Mouse (Mus musculus): Measurements from ENCODE around the gene R3hdm2.

Gene R3hdm2

DNA sequence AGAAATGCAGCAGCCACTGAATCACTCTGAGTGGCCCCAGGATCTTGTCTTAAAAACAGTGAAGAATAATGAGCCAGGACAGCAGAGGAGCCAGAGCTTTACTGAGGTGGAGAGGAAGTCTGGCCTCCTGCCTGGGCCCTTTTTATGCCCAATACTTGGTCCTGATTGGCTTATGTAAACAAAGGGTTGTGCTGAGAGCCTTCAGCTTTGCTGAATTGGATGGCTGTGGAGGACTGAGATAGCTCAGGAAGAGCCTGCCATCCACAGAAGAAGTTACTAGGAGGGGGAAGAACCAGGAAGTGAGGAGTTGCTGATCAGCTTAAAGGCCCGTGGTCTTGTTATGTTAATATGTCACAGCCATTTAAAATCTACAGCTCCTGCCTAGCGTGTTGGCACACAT is 46.5 kb downstream of the R3hdm2 start:
- peak; percentile 64 for DNase-seq

DNA sequence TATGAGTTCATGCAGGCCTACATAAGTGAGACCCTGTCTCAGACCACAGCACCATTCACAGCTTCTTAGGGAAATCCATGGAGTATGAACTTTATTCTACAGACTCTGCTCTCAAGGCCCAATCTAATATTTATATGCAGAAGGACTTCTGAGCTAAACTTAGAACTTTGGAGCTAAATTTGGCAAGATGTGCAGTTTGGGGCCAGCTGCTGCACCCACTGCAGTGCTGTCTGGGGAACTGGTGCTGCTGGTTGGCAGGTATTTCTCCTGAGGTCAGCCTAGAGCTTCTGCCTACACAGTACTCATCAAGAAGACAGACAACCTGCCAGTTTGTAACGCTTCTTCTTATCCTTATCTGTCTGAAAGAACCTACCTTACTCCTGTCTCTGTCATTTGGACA is 47.0 kb downstream of the R3hdm2 start:
- DNase-seq = no peak

DNA sequence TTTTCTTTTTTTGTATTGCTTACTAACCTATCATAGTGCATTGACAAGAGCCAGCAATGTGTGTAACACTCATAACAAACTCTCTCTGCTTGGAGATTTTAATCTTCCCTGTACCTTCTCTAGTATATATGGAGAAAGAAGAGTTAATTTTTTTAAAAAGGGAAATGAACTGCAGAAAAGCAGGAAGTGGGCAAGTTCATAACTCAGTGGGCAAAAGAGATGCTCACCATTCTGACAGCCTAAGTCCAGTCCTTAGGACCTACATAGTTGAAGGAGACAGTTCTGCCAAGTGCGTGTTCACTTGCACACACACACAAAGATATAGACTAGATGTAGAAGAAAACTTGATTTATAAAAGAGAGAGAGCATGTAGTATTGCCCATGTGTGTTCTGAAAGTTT is 47.9 kb downstream of the R3hdm2 start:
- DNase-seq = no peak

DNA sequence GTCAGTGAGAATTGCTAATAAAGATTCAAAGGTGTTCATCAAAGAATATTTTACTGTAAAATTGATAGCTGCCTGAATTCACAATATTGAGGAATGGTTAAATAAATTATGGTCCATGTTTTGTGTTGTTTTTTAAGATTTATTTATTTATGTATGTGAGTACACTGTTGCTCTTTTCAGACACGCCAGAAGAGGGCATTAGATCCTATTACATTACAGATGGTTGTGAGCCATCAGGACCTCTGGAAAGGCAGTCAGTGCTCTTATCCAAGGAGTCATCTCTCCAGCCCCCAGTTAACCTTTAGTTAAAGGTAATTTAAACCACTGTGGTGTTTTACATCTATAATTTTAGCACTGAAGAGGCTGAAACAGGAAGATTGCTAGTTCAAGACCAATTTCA is 49.4 kb downstream of the R3hdm2 start:
- no peak for DNase-seq

DNA sequence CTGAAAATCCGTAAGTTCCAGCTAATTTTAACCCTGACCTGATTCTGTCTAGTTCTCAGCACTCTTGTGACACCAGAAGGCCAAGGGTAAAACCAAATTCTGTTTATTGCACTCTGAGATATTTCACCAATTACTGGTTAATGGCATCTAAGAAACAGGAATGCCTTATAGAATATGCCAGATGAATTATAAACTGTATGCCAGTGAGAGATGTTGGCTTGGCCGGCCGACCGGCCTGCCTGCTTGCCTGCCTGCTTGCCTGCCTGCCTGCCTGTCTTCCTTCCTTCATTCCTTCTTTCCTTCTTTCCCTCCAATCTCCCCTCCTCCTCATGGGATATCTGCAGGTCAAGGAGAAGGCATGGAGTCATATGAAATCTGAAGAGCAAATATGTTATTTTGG is 52.3 kb downstream of the R3hdm2 start:
- DNase-seq = no peak

DNA sequence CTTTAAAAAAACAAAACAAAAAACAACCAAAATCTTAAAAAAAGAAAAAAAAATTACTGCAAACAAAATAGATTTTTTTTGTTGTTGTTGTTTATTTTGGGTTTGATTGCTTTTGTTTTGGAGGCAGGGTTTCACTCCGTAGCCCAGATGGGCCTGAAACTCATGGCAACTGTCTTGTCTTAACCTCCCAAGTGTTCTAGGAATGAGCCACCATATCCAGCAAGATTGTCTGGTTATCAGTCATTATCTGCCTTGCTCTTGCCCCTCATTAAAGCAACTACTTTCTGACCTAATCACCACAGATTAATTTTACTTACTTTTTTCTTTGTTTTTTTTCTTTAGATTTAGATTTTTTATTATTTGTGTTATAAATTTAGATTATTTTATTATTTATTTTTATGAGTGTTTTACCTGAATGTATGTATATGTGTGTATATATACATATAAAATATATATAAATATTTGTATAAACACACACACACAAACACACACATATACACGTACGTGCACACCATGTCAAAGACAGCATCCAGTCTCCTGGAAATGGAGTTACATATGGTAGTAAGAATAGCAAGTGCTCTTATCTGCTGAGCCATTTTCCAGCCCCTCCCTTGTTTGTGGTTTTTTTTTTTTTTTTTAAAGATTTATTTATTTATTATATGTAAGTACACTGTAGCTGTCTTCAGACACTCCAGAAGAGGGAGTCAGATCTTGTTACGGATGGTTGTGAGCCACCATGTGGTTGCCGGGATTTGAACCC is 57.4 kb downstream of the R3hdm2 start:
- DNase-seq = no peak

DNA sequence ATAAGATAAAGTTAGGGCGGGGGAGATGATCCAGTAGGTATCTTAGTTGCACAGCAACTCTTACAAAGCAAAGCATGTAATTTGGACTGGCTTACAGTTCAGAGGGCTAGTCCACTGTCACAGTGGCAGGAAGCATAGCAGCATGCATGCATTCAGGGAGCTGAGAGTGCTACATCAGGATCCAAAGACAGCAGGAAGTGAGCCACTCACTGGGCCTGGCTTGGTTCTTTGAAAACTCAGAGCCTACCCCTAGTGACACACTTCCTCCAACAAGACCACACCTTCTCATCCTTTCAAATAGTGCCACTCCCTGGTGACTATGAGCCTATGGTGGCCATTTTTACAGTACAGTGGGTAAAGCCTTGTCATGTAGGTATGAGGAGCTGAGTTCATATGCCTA is 73.6 kb downstream of the R3hdm2 start:
- no peak for DNase-seq

DNA sequence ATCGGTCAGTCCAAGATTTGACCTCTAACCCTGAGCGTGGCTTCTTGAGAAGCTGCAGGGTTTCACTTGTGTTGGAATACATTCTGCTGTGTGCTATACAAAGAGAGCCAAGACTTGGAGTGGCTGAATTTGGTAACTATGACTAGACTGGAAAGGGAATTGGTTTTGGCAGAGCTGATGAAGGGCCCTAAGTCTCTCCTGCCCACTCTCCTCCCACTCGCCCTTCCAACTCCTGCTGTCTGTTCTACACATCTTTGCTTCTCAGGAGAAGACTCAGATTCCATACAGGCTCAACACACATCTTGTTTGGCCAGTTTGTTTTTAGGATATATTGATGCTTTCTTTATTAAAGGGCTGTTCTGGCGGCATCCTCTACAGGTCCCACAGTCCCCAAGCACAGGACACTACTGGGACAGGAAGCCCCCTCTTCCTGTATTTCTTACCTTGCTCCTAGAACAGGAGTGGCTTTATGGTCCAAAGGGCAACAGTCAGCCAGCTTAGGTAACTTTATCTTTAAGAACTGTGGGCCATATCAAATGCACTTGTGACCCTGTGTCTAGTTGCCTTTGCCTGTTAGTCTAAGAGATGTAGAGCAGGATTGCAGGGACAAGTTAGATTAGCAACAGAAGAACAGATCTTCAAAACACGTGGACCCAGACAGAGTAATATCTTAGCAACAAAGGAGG is 82.4 kb downstream of the R3hdm2 start:
- no peak for DNase-seq

DNA sequence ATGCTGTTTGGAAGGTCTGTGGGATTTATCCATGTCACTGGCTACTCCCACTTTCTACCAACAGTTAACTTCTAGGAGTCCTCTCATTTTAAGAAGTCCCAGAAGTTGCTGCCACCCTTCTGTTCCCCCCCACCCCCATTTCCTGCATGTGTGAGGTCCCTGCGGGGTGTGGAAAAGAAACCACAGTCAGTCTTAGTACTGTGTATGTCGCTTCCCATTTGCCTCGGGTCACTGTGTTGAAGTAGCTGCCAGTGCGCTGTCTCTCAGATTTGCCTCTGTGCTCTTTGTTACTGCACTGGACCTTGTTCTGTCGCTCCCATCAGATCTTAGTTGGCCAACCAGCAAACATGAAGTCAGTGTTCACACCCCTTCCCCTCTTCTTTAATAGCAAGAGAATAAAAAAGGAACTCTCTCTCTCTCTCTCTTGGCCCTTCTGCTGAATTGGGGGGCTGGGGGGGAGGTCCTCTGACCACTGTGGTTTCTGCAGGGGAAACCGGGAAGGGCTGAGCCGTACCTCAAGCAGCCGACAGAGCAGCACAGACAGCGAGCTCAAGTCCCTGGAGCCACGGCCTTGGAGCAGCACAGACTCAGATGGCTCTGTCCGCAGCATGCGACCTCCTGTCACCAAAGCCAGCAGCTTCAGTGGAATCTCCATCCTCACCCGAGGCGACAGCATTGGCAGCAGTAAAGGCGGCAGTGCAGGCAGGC is 91.3 kb downstream of the R3hdm2 start:
- peak; percentile 1 for DNase-seq

DNA sequence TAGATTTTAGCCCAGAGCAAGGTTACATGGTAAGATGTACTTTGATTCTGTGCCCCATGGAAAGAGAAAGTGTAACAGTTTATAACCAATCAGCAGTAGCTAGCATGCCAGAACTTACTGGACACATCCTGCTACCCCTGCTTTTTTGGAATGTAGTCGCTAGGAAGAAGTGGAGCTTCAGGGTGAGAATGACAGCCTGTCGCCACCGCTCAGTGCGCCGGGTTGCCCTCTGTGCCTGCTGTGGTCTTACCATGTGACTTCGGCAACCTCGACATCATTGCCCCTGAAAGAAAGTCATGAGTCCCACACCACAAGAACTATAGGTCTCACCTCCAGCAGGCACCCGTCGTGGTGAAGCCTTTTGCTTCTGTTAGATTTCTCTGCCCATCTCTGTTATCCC is 92.6 kb downstream of the R3hdm2 start:
- DNase-seq = no peak

DNA sequence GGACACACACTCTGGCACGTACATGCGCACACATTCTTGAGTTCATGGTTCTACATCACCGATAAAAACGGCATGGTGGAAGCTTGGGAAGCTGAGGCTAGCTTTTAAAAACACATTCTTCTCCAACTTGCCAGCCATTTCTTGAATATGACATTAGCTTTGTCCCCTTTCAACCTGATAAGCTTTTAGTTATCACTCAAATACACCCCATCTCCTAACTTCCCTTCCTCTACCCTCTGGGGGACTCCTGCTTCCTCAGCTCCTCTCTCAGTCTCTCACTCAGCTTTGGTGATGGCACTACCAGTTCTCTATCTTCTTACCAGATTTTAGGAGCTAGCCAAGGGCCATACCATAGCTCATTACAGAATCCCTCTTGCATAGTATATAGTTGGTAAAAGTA is 95.0 kb downstream of the R3hdm2 start:
- DNase-seq = no peak

DNA sequence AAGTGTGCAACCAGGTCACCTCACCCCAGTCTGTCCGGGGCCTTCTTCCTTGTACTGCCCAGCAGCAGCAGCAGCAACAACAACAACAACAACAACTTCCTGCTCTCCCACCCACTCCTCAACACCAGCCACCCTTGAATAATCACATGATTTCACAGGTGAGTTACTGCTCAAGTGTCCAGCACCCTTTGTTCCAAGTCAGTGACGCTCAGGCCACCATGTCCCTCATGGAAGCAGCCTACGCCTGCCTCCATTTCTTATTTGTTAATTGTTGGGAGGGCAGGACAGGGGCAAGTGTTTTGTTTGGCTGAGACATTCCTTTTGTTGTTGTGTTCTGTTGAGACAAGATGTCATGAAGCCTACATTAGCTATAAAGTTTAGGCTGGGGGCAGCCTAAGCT is 96.4 kb downstream of the R3hdm2 start:
- no peak for DNase-seq

DNA sequence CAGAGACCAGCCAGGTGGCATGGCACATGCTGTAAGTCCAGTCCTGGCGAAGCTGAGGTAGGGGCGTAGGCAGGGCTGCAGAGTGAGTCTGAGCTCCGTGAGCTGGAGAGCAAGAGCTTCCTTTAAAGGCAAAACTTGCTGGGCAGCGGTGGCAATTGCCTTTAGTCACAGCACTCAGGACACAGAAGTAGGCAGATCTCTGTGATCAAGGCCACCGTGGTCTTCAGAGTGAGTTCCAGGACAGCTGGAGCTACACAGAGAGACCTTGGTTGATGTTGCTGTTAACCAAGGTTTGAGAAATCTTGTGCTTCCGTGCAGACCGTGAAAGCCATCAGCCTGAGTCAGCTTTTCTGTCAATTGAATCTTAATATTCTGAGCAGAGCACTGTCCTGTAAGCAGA is 97.2 kb downstream of the R3hdm2 start:
- DNase-seq = no peak

DNA sequence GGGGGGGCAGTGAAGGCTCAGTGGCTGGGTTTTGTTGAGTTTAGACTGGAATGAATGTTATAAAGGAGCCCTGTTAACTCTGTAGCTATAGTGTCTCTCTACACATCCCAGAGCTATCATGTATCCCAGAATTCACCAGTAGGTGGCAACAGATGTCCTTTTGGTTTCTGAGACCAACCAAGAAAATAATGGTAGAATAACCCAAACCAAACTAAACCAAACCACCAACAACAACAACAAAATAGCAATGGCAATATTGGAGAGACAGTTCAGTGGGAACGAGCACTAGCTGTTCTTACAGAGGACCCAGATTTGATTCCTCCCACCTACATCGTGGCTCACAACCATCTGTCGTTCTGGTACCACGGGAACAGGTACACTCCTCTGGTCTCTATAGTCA is 99.0 kb downstream of the R3hdm2 start:
- DNase-seq = peak; percentile 65

DNA sequence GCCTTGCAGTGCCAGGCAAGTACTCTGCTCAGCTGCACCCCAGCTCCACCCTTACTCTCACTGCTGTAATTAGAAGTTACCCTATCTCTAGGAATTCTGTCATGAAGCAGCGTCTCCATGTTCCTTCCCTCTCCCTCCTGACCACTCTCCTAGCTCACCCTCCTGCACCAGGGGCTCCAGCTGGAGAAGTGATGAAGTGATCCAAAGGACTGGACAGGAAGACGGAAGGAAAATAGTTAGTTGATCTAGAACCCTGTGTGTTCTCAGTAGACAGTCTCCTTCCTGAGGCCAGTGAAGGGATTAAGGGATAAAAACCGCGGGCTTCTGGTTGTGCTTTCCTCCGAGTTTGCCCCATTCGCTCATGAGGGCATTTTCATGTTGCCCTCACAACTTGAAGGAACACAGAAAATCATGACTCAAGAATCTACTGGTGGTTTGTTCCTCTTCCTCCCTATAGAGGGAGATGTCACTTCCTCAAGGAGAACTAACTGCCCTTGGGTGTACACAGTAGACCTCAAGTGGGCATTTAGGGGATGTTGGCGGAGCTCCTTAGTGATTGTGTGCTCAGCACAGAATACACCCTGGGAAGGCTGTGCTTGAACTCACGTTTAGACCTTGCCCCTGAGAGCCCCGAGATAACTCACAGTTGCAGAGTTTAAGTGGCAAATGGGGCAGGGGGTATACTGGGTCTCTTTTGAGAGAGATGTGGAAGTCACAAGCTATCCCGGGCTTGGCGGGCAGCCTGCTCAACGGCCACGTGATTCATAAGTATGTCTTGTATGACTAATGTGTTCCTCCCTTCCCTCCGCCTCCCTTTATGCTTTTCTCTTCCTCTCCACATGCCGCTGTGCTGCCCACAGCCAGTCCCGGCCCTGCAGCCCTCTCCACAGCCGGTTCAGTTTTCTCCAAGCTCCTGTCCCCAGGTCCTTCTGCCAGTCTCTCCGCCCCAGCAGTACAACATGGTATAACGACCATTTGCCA is 101.0 kb downstream of the R3hdm2 start:
- DNase-seq = peak; percentile 73

DNA sequence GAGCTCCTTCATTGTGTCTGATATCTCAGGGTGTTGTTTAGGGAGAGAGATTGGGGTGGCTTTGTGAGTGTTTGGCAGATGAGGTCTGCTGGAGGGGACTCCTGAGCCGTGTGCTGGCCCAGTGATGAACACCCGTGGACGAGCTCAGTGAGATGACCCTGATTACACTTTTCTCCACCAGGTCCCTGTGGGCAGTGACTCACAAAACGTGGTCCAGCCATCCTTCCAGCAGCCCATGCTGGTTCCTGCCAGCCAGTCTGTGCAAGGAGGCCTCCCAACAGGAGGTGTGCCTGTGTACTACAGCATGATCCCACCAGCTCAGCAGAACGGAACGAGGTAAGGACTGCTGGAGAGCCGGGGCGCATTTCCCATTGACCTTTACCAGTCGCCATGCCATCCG is 105.1 kb downstream of the R3hdm2 start:
- no peak for DNase-seq

DNA sequence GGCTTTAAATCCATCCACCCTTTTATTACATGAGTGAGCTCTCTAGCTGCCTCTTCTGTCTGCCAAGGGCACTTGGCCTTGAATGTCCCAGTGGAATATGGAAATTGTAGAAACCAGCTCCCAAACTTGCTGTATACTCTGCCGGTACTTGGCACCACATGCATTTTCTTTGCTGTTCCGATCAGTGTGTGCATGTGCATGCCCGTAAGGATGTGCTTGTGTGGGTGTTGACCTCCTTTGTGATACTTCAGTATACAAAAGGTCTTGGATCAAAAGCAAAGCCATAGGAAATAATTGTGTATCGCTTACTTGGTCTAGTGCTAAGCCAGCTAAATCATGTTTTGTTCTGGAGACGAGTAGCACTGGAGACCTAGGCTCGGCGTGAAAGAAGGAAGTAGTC is 108.7 kb downstream of the R3hdm2 start:
- no peak for DNase-seq

DNA sequence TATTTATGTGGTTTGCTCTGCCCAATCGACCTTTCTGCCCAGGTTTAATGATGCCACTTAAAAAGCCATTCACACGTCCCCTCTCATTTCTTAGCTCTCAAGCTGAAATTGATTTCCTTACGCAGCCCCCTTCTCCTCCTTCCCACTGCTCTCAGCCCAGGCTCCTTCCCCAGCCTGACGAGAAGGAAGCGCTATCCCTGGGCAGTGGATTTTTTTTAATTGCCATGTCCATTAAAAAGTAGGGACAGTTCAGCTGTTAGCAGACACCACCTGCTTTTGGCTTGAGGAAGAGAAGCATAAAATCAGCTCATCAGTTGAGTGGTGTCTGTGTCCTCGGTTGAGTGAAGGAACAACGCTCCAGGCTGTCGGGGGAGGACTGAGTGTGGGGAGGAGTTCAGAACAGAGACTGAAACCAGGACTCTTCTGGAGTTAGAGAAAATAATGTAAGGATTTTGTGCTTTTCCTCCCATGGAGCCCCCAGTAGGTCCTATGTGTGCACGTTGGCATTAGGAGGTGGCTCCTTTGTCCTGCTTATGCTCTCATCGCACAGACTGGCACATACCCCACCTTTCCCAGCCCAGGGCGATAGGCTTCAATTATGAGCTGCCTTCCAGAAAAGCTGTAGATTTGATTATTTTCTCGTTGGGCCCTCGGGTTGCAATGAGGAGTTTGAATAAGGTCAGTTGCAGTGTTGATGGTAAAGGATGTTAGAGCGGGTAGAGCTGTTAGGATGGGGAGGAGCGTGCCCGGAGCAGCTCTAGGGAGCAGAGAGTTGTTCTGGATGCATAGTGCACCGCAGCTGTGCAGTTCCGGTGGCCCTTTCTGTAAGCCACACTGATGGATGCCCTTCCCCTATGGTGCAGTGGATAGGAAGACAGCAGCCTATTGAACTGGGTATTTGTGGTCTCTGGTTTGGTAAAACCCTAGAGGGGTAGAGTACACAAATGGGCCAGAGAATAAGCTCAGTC is 110.3 kb downstream of the R3hdm2 start:
- no peak for DNase-seq

DNA sequence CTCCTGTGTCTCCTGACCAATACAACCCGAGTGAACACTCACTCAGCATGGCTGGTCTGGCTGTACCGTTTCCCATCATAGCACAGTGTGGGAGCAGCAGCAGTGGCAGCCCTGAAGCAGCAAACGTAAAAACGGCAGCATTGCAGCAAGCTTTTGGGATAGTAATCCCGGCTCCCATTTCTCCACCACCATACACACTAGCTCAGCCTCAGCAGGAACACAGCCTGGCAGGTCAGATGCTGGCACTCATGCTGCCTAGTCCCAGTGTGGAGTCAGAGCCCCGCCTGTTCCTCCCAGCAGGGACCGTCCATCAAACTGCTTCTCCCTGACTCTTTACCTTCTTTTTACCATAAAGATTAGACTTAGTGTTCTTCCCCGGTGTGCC is 111.0 kb downstream of the R3hdm2 start:
- no peak for DNase-seq

DNA sequence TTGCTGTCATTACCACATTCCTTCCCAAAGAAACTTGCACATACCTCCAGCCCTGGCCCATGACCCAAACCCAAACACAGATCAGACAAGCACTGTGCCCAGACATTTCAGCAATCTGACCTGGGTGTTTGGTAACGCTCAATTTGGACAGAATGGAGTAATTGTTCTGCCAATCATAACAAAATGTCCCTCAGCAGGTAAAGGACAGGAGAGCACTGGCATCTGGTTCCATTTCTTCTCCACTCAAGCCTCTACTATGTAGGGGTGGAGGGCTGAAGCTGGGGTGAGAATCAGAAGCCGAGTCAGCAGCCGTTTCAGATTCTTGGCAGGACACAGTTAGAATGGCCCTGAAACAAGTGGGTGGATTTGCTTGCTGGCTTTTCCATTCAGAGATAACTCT is 112.0 kb downstream of the R3hdm2 start:
- DNase-seq = no peak

DNA sequence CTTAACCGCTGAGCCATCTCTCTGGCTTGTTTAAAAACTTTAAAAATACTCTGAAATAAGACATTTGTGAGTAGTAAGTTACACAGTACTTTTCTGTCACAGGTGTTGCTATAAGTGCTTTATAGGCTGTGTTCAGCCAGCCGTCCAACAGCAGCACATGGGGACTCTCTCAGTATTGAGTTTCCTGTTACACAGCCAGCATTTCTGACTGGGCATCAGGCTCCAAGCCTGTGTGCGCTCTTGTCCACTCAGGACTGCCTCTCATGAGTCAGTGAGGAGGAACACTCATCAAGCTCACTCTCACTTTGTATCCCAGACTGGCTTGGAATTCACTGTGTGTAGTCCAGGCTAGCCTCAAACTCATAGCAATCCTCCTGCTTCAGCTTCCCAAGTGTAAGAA is 116.0 kb downstream of the R3hdm2 start:
- no peak for DNase-seq

DNA sequence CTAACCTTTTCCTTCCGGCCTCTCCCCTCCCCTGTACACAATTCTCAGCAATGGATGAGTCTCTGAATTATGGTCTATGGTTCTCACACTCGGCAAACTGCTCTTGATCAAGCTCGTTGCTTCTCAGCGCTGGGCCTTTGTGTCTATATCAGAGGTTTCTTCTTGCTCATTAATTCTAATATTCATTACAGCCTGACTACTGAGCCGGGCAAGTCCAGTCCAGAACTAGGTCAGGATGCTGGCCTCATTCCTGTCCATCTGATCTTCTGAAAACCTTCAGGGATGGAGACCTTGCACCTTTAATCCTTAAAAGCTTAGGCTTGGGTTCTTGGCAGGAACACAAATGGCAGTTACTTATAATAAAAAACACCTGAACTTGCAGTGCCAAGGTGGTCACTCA is 119.4 kb downstream of the R3hdm2 start:
- DNase-seq = no peak

Data from lung, postnatal 36 days (tissue).